Mouse (Mus musculus): ENCODE measurements around the gene Nuak1. TPM values are rescaled to one million over a fixed set of nuclear protein-coding genes. Genes with fewer than 3 reads are reported as not detected.

Gene Nuak1
- polyA plus RNA-seq, 1 experiment from 2014 or later, result 4.9 TPM

- no peaks in the 10 kb centered on the region for H3K27me3 ChIP-seq (ENCODE audit: control insufficient read depth, insufficient read depth, low read length)
- no peaks in the 10 kb centered on the region for H3K4me1 ChIP-seq (ENCODE audit: control insufficient read depth, insufficient read depth, low read length)
- H3K36me3 ChIP-seq (ENCODE audit: control insufficient read depth, insufficient read depth, low read length), result no peaks in the 10 kb centered on the region
- H3K27ac ChIP-seq (ENCODE audit: low read depth, low read length), result peak overlapping the region; percentile 18; the same call in 1 of the 2 replicates
- no peaks in the 10 kb centered on the region for H3K9me3 ChIP-seq (ENCODE audit: control insufficient read depth, low read length)
- ATAC-seq (ENCODE audit: low read depth), result peak; percentile 86
- no peak overlapping the region for H3K4me2 ChIP-seq (ENCODE audit: low read depth, low read length)
- 61% methylated on average over 4 of the region's 4 CpGs for WGBS
- no peak overlapping the region for H3K9ac ChIP-seq (replicated peaks; ENCODE audit: low read depth, low read length)
- H3K4me3 ChIP-seq (ENCODE audit: low read depth, low read length), result no peak overlapping the region
Observed at GRCm38 (mm10) chr10:84357997-84358737, 82.2 kb downstream of the Nuak1 start.

- 95% methylated on average over 4 of the region's 4 CpGs for WGBS
- ATAC-seq (ENCODE audit: low read depth), result no peak
- no peaks in the 10 kb centered on the region for H3K27me3 ChIP-seq (ENCODE audit: control insufficient read depth, insufficient read depth, low read length)
- H3K27ac ChIP-seq (ENCODE audit: low read depth, low read length), result no peak overlapping the region; the same call in 1 of the 2 replicates
- H3K9ac ChIP-seq (replicated peaks; ENCODE audit: low read depth, low read length), result no peak overlapping the region
- H3K36me3 ChIP-seq (ENCODE audit: control insufficient read depth, insufficient read depth, low read length), result no peaks in the 10 kb centered on the region
- H3K4me2 ChIP-seq (ENCODE audit: low read depth, low read length), result no peak overlapping the region
- H3K9me3 ChIP-seq (ENCODE audit: control insufficient read depth, low read length), result no peaks in the 10 kb centered on the region
- H3K4me3 ChIP-seq (ENCODE audit: low read depth, low read length), result no peak overlapping the region
- no peaks in the 10 kb centered on the region for H3K4me1 ChIP-seq (ENCODE audit: control insufficient read depth, insufficient read depth, low read length)
Observed at GRCm38 (mm10) chr10:84357593-84357992, 82.8 kb downstream of the Nuak1 start.

GRCm38 (mm10) chr10:84354323-84354722 is 86.1 kb downstream of the Nuak1 start:
- Histone ChIP-seq H3K4me2 (ENCODE audit: low read depth, low read length) (no peak overlapping the region), H3K9me3 (ENCODE audit: control insufficient read depth, low read length) (no peaks in the 10 kb centered on the region), H3K27me3 (ENCODE audit: control insufficient read depth, insufficient read depth, low read length) (no peaks in the 10 kb centered on the region), H3K27ac (ENCODE audit: low read depth, low read length) (no peak overlapping the region), H3K4me3 (ENCODE audit: low read depth, low read length) (no peak overlapping the region), H3K9ac (replicated peaks; ENCODE audit: low read depth, low read length) (no peak overlapping the region), H3K4me1 (ENCODE audit: control insufficient read depth, insufficient read depth, low read length) (no peaks in the 10 kb centered on the region), H3K36me3 (ENCODE audit: control insufficient read depth, insufficient read depth, low read length) (no peaks in the 10 kb centered on the region)
- no peak for ATAC-seq (ENCODE audit: low read depth)
- 64% methylated on average over 6 of the region's 6 CpGs for WGBS

GRCm38 (mm10) chr10:84345730-84346129 is 94.7 kb downstream of the Nuak1 start:
- H3K9ac ChIP-seq (replicated peaks; ENCODE audit: low read depth, low read length), result no peak overlapping the region
- H3K27me3 ChIP-seq (ENCODE audit: control insufficient read depth, insufficient read depth, low read length), result no peaks in the 10 kb centered on the region
- no peaks in the 10 kb centered on the region for H3K4me1 ChIP-seq (ENCODE audit: control insufficient read depth, insufficient read depth, low read length)
- no peak overlapping the region for H3K27ac ChIP-seq (ENCODE audit: low read depth, low read length)
- no peak overlapping the region for H3K4me3 ChIP-seq (ENCODE audit: low read depth, low read length)
- H3K4me2 ChIP-seq (ENCODE audit: low read depth, low read length), result no peak overlapping the region
- no peaks in the 10 kb centered on the region for H3K36me3 ChIP-seq (ENCODE audit: control insufficient read depth, insufficient read depth, low read length)
- H3K9me3 ChIP-seq (ENCODE audit: control insufficient read depth, low read length), result no peaks in the 10 kb centered on the region
- 76% methylated on average over 5 of the region's 5 CpGs for WGBS
- ATAC-seq (ENCODE audit: low read depth), result no peak

GRCm38 (mm10) chr10:84343536-84343935 is 96.9 kb downstream of the Nuak1 start:
- 96% methylated on average over 2 of the region's 2 CpGs for WGBS
- Histone ChIP-seq H3K27me3 (ENCODE audit: control insufficient read depth, insufficient read depth, low read length) (no peaks in the 10 kb centered on the region), H3K9me3 (ENCODE audit: control insufficient read depth, low read length) (no peaks in the 10 kb centered on the region), H3K9ac (replicated peaks; ENCODE audit: low read depth, low read length) (no peak overlapping the region), H3K36me3 (ENCODE audit: control insufficient read depth, insufficient read depth, low read length) (no peaks in the 10 kb centered on the region), H3K27ac (ENCODE audit: low read depth, low read length) (no peak overlapping the region), H3K4me3 (ENCODE audit: low read depth, low read length) (no peak overlapping the region), H3K4me1 (ENCODE audit: control insufficient read depth, insufficient read depth, low read length) (no peaks in the 10 kb centered on the region), H3K4me2 (ENCODE audit: low read depth, low read length) (no peak overlapping the region)
- ATAC-seq (ENCODE audit: low read depth), result no peak

- ATAC-seq (ENCODE audit: low read depth), result no peak
- Histone ChIP-seq H3K36me3 (ENCODE audit: control insufficient read depth, insufficient read depth, low read length) (no peaks in the 10 kb centered on the region), H3K27me3 (ENCODE audit: control insufficient read depth, insufficient read depth, low read length) (no peaks in the 10 kb centered on the region), H3K4me2 (ENCODE audit: low read depth, low read length) (no peak overlapping the region), H3K9me3 (ENCODE audit: control insufficient read depth, low read length) (no peaks in the 10 kb centered on the region), H3K27ac (ENCODE audit: low read depth, low read length) (no peak overlapping the region), H3K4me1 (ENCODE audit: control insufficient read depth, insufficient read depth, low read length) (no peaks in the 10 kb centered on the region), H3K4me3 (ENCODE audit: low read depth, low read length) (no peak overlapping the region), H3K9ac (replicated peaks; ENCODE audit: low read depth, low read length) (no peak overlapping the region)
- 85% methylated on average over 4 of the region's 4 CpGs for WGBS
Observed at GRCm38 (mm10) chr10:84339456-84339855, 100.9 kb downstream of the Nuak1 start.

GRCm38 (mm10) chr10:84338752-84339151 is 101.6 kb downstream of the Nuak1 start:
- H3K4me3 ChIP-seq (ENCODE audit: low read depth, low read length), result no peak overlapping the region
- H3K27ac ChIP-seq (ENCODE audit: low read depth, low read length), result no peak overlapping the region
- no peak overlapping the region for H3K9ac ChIP-seq (replicated peaks; ENCODE audit: low read depth, low read length)
- ATAC-seq (ENCODE audit: low read depth), result no peak
- no peaks in the 10 kb centered on the region for H3K4me1 ChIP-seq (ENCODE audit: control insufficient read depth, insufficient read depth, low read length)
- WGBS, result 88% methylated on average over 3 of the region's 3 CpGs
- H3K4me2 ChIP-seq (ENCODE audit: low read depth, low read length), result no peak overlapping the region
- H3K9me3 ChIP-seq (ENCODE audit: control insufficient read depth, low read length), result no peaks in the 10 kb centered on the region
- no peaks in the 10 kb centered on the region for H3K27me3 ChIP-seq (ENCODE audit: control insufficient read depth, insufficient read depth, low read length)
- no peaks in the 10 kb centered on the region for H3K36me3 ChIP-seq (ENCODE audit: control insufficient read depth, insufficient read depth, low read length)

GRCm38 (mm10) chr10:84335441-84335840 is 105.0 kb downstream of the Nuak1 start:
- WGBS, result 87% methylated on average over 4 of the region's 4 CpGs
- no peak for ATAC-seq (ENCODE audit: low read depth)

GRCm38 (mm10) chr10:84329822-84330221 is 110.6 kb downstream of the Nuak1 start:
- Histone ChIP-seq H3K36me3 (ENCODE audit: control insufficient read depth, insufficient read depth, low read length) (no peaks in the 10 kb centered on the region), H3K4me3 (ENCODE audit: low read depth, low read length) (no peak overlapping the region), H3K4me1 (ENCODE audit: control insufficient read depth, insufficient read depth, low read length) (no peaks in the 10 kb centered on the region), H3K4me2 (ENCODE audit: low read depth, low read length) (no peak overlapping the region), H3K27me3 (ENCODE audit: control insufficient read depth, insufficient read depth, low read length) (no peaks in the 10 kb centered on the region), H3K9me3 (ENCODE audit: control insufficient read depth, low read length) (no peaks in the 10 kb centered on the region), H3K27ac (ENCODE audit: low read depth, low read length) (no peak overlapping the region), H3K9ac (replicated peaks; ENCODE audit: low read depth, low read length) (no peak overlapping the region)
- ATAC-seq (ENCODE audit: low read depth), result no peak
- 88% methylated on average over 7 of the region's 7 CpGs for WGBS

More at GRCm38 (mm10) chr10:84335441-84335840, 105.0 kb downstream of the Nuak1 start:
- no peaks in the 10 kb centered on the region for H3K9me3 ChIP-seq (ENCODE audit: control insufficient read depth, low read length)
- no peaks in the 10 kb centered on the region for H3K4me1 ChIP-seq (ENCODE audit: control insufficient read depth, insufficient read depth, low read length)
- no peak overlapping the region for H3K4me3 ChIP-seq (ENCODE audit: low read depth, low read length)
- no peaks in the 10 kb centered on the region for H3K27me3 ChIP-seq (ENCODE audit: control insufficient read depth, insufficient read depth, low read length)
- no peak overlapping the region for H3K4me2 ChIP-seq (ENCODE audit: low read depth, low read length)
- H3K9ac ChIP-seq (replicated peaks; ENCODE audit: low read depth, low read length), result no peak overlapping the region
- H3K36me3 ChIP-seq (ENCODE audit: control insufficient read depth, insufficient read depth, low read length), result no peaks in the 10 kb centered on the region
- no peak overlapping the region for H3K27ac ChIP-seq (ENCODE audit: low read depth, low read length)
